Mouse (Mus musculus) layer of hippocampus, adult 18-20 months (tissue): ENCODE measurements at regions not wholly inside any gene's neighbourhood (a gene's known extent, or its start where the extent isn't known, plus 50 kb on each side); places are given as distances from the start of the nearest gene placed in this dataset.

Experiments used
- DNase-seq, 2 experiments: peaks; one replicate each; pipeline ENCODE4 v3.0.0; 2022; ENCODE audit warnings: low spot score in 2 of 2

DNA sequence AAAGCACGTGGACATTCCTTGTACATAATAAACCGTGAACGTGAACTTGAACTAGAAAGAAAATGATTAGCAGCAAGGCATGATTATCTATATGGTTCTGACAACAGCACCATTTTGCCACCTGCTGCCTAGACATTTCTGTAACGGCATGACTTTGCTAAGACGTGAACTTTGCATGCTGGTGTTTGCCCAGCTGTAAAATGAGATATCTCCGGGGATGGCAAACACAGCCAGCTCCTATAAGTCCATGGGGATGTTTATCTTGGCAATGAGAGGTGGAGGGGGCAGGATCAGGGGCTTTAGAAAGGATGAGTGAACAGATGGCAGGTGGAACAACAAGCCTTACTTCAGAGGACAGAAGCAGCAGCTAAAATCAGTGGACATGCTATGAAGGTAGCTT, 522.9 kb upstream of the Castor2 start:
- no peak for DNase-seq

DNA sequence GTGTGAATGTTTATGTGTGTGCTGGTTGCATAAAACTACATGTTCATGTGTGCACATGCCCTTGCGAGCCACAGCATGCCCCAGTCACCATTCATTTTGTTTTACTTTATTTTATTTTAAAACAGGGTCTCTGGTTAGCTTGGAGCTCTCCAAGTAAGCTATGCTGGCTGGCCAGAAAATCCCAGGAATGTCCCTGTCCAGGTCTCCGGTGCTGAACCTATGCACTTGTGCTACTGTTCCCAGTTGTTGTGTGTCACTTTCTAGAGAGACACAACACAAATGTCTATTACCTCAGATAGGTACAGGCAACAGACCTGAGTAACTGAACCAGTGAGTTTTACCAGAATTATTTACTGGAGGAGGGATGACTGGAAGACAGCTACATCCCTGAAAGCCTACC, 530.4 kb upstream of the Castor2 start:
- DNase-seq, result no peak

DNA sequence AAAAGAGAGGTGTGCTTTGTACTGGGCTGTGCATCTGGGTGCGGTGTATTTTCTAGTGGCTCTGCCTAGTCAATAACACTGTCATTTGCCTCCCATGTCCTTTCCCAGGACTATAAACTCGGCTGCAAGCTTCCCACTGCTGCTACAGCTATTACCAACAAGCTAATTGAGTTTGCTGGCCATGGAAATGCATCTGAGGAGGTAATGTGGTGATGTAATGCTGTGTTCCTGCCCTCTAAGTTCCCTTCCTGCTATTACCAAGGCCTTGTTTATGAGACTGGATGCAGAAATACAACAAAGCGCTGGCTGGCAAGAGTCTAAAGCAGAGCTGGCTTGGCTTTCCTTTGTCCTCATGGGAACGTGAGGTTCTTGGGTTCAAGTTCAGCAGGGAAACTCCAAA, 533.0 kb upstream of the Castor2 start:
- no peak for DNase-seq

DNA sequence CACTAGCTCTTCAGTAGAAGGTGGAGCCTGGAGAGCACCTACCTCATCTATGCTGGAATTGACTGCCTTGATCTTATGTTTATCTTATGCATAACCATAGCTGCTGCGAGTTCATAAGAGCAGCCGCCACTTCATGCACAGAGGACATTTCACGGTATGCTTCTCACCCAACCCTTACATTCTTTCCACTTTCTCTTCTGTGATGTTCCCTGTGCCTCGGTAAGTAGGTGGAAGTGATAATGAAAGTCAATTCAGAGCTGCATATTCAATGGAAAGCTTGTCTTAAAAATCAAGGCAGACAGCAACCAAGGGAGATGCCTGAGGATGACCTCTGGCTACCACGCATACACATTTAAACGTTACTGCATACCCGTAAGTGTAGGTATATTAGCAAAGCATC, 548.9 kb upstream of the Castor2 start:
- no peak for DNase-seq

DNA sequence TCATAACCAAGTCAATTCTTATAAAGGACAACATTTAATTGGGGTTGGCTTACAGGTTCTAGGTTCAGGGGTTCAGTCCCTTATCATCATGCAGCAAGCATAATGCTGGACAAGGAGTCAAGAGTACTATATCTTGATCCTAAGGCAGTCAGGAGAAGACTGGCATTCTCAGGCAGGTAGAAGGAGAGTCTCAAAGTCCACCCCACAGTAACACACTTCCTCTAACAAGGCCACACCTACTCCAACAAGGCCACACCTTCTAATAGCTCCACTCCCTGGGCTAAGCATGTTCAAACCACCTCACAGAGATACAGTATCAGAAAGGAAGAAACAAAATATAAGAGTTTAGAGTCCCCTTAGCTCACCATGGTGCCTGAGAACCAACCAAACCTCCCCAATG, 557.3 kb upstream of the Castor2 start:
- no peak for DNase-seq

DNA sequence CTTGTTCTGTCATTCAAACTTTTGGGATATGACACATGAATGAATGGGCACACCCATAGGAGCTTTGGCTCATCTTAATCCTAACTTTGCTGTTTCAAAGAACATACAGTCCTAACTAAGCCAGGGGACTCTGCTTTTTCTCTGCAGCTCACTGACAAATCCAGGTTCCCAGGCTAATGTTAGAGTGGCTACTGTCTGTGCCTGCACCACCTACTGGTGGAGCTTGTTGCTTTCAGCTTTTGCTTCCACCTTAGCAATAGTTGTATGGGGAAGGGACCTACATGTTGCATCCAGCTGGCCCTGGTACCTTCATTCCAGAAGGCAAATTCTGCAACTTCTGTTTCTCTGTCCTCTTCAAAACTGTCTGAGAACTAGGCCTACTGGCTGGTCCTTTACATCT, 566.8 kb upstream of the Castor2 start:
- DNase-seq, result peak in 1 of 2 experiments; percentile 21

DNA sequence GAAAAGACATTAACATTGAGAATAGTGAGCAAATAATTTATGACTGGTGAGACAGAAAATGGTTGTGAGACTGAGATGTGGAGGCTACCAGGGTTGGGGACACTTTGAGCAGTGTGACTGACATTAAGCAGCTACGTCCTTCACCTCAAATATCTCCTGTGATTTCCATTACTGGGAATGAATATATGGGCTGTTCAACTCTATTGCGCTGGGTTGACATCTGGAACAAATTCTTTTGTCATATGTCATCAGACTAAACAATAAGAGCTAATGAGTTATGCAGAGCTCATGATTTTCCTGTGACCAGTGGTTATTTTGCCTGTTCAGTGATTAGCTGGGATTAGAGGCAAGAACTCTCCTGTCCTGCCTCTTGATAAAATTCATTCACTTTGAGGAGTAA, 593.9 kb upstream of the Castor2 start:
- DNase-seq, result no peak

DNA sequence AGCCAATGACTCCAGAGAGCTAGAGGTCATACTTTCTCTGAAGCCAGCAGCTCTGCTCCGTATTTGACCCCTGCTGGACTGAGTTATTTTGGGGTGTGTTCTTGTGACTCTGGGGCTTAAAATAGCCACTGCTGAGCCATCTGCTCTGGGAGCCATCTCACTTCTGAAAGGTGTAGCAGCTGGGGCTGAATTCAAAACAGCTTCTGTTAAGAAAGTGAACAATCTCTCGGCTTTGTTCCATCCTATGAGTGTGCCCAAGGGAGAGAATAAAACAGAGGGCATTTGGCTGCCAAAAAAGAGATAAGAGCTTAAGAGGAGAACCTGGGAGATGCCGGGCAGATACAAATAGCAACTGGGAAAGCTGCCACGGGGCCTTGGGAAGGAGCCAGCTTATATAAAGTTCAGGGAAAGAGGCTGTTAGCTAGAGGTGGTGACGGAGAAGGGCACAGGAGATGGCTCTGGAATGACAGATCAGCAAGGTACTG, 611.7 kb upstream of the Castor2 start:
- DNase-seq, result peak; percentile 34 to 68

DNA sequence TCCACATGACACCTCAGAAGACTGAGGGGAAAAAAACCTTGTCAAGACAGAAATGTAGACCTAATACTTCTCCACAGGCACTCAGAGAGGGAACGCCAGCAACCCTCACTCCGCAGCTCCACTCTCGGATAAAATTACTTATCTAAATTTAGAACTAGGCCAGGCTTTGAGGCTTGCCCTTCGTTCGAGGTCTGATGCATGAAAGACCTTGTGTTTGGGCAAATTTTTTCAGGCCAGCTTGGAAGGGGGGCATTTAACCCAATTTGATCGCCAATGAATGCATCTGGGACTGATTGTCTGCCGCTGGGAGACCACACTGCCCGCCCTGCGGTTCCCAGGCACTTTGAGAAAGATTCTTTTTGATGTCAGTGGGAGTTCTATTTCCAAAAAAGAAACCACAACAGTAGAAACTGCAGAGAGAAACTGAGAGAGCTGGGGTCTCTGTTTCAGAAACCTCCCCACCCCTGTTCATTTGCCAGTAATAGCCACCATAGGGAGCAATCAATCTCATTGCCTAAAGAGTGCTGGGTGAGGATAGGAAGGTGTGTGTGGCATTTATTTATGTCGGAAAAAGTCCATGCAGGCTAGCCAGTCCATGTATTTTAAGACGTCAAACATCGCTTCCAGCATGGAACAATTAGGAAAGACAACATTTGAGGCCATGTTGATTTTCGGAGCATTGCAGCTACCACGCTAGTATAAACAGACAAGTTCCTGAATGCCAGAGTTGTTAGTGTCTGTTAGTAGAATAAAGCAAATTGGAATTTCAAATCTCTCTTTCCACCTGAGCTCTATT, 617.0 kb upstream of the Castor2 start:
- DNase-seq, result peak; percentile 17 to 20

DNA sequence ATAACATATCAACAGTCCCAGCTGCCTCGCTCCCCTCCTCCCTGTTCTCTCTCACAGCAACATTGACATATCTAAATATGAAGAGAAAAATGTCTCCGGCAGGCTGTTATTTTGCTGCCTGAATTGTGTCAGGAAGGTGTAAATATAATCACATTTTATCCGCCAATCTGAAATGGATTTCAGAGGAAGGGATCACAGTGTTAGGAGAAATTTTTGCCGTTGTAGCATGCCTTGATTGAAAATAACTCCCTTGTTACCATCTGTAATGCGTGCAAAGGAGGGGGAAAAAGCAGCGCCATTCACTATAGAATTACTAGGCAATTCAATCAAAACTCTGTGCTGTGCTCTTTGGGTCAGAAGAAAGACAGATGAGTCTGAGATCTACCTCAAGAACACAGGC, 620.3 kb upstream of the Castor2 start:
- peak in 1 of 2 experiments; percentile 7 for DNase-seq

DNA sequence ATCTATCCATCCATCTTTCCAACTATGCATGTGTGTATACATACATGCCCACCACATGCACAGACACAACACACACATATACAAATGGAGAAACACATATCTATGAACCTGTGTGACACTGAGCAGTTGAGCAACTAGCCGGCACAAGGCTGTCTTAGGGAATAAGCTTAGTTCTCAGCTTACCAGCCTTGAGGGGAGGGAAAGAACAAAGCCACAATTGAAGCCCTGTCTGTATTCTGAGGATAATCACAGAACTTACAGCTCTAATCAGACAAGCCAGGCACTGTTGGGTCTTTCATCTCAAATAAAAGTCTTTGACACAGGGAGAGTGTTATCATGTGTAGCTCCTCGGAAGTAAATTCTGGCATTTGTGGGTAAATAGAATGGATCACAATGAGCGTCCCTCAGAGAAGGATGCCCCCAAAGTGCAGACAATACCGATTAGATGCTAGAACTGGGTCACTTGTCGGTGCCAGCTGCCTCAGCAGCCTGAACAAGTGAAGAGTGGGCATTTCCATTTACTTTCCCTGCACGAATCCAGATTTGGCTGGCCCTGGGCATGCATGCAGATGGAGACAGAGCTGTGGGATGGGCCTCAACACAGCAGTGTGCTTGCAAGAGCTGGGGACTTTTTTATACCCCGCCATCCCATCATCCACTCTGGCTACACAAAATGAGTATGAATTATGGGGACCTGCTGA, 646.0 kb upstream of the Castor2 start:
- peak; percentile 67 to 70 for DNase-seq

DNA sequence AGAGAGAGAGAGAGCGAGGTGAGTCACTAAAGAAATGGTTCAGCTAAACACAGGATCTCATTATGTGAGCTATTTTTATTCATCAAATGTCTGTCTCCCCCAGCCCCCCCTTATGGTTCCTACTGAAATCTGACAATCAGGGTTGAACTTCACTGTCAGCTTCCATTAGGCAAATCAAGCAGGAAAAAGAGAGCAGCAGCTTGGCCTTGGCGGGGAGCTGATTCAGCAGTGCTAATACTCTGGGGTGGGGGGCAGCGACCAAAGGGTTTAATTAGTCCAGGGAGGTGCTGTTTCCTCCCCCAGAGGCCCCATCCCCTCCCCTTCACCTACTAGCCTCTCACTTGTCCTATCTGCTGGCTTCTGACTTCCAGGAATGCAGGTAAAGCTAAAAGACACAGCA, 649.6 kb upstream of the Castor2 start:
- DNase-seq, result no peak

DNA sequence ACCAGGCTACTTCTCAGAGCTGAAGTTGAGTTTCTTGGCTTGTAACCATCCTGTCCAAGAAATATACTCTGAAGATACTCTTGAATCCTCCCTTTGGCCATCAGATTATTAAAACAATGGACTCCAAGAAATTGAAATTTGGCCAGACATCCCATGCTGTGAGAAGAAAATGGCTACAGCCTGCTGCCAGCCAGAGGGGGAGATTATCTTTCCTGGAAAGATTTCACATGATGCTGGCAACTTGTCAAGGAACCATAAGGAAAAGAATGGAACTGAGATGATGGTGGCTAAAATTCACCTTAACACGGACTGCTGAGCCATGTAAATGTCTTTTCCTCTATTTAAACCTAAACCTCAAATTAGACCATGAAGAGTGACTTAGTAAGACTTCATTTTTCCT, 698.7 kb upstream of the Castor2 start:
- DNase-seq, result no peak

DNA sequence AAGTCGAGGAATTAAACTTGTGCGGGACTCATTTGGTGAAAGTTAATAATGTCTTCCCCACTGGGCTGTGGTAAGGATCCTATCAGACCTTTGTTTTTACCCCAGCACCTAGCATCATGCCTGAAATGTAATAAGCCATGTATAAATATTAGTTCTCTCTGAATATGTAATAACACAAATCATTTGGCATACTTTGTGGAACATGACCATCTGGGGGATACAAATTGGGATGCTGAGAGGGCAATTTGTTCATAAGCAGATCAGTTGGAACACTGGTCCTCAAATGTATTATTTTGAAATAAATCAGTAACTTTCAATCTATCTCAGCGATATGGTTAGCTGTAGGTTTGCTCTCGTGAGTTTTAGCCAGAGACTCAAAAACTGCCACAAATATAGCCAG, 709.6 kb upstream of the Castor2 start:
- peak in 1 of 2 experiments; percentile 54 for DNase-seq

DNA sequence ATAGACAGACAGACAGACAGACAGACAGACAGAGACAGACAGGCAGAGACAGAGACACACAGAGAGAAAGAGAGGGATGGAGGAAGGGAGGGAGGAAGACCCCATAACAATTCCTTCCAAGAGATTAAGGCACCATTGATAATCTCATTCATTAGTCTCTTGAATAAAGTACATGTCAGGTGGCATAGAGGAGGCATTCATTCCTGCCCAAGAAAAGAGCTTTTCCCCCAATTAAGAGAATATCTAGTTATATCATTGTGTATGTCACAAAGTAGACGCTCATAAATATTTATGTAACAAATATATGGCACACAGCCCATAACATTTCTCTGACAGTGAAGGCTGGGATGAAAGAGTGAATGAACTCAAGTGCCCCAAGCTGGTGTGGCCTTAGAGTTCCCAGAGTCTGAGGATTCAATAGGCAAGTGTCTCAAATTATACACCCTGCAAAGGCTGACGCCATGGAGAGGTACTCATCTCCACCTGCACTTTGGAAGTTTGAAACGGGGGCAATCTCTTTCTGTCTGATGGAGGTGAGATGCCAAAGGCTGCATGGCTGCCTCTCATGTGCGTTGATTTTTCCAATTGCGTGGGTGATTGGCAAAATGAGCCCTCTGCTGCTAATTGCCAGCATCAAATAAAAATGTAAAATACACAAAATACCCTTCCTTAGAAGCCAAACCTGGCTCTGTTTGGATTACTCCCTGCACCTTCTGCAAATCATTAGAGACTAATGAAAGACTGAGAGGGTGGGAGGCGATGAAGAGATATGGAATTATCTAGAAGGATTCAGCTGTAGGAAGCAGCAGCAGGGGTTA, 710.3 kb upstream of the Castor2 start:
- peak in 1 of 2 experiments; percentile 50 for DNase-seq

DNA sequence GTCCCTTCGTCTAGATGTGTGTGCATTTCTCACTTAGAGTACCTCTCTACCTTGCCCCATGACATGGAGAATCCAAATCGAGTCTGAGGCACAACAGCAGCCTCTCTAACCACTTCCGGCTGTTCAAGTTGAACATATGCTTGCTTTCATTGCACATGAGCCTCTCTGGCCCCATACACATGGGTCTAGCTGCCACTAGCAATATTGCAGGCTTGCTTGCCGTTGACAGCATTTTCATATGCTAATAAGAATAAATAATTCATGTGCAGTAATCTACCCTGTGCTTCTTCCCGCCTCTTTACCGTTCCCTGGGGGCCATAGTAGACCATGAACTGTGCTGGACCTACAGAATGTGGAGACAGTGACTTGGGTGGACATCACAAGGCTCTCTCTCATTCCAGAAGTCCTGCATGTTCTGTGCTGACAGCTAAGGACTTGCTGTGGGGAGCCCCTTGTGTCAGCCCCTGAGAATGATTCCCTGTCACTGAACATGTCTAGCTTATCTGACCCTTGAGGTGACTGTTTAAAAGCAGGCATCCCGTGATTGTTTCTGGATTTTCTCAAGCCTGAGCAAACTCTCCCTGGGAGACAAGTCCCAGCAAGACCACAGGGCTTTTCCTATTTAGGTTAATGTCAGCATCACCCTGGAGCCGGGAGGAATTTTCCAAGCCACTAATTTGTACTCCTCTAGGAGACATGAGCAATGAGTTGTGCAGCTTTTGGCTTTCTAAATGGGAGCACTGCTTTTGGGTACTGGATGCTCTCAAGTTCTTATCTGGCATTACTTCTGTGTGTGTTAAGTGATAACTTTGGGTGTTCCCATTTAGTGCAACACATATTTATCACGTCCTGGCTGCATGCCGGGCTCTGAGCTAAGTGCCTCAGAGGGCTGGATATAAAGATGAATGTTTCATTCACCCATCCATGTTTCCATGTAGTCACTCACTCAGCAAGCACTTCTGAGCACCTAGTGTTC, 713.8 kb upstream of the Castor2 start:
- DNase-seq, result no peak

DNA sequence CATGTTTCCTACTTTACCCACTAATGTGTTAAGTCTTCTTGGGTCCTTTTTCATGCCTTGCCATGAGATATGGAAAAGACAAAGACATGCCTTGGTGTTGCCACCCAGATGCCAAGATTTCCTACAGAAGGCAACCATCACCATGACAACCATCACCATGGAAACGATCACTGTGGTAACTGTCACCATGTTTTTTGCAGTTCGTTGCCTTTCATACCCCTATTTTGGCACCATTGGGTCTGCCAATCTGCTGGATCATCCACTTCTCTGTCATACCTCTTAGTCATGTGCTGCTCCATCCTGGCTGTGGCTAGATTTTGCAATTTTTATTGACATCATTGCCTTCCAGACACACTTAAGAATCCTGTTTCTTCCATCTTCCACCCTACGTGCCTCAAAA, 733.7 kb upstream of the Castor2 start:
- DNase-seq, result peak; percentile 74 to 92

DNA sequence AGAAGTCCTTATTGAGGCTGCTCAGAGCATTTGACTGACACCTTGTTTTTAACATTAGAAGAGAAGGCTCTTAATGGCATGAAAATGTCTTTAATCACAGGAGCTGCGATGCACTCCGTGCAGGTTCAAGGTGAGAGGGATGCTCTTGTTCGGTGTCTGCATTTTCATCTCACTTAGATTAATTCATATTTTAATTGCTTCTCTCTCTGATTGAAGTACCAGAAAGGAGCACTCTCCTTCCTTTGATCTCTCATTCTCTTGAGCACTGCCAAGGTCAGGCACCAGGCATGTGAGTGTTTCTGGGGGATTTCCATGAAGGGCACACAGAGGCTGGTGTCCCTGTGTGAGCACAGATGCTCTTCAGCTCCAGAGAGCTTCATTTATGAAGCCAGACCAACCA, 752.0 kb upstream of the Castor2 start:
- no peak for DNase-seq

DNA sequence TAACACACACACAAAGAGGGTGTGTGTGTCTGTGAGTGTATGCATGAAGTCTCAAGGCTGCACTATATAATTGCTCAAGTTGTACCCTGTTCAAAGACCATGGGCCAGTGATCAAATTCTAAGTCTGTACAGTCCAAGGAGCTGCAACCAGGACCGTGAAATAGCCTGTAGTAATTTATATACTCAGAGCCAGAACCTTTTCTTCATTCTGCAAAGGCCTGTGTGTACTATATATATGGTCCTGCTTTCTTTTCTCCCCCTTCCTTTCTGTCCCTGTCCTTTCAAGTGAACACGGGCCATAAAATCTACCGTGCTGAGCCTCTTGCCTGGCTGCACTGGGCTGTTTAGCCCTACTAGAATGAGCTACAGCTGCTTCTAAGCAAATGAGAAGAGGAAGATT, 757.5 kb upstream of the Castor2 start:
- DNase-seq, result no peak

DNA sequence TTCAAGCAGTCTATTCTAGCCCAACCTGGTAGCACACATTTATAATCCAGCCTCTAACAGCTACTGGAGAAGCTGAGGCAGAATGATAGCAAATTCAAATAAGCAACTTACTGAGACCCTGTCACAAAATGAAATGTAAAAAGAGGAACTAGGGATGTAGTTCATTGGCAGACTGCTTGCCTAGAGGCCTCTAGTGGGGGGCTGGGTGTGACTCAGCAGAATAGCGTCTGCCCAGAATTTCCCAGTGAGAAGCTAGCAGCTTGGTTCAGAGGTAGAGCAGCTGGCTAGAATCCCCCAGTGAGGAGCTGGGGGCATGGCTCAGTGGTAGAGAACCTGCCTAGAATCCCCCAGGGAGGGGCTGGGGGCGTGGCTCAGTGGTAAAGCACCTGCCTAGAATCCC, 777.5 kb upstream of the Auts2 start:
- peak in 1 of 2 experiments; percentile 31 for DNase-seq

DNA sequence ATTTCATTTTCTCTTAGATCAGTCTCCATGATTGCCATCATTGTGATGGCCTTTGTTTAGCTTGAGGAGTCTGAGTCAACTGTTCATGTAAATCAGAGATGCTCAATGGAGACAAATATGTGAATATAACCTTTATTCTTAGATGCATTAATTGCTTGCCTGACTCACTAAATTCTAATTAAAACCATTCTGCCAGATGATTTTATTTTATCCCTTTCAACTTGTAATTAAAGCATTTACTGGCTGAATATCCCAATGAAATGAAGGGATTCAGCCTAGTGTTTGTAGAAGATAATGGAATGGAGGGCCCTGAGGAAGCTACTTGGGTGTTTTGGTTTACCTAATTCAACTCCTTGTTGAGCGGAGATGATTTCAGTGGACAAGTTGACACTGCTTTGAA, 777.1 kb upstream of the Auts2 start:
- no peak for DNase-seq
